Mouse (Mus musculus): Measurements from ENCODE around the gene Socs7. TPM values are rescaled to one million over a fixed set of nuclear protein-coding genes. Genes with fewer than 3 reads are reported as not detected.
A peak's percentile ranks its signal among the peaks of the same experiment; 100 is the strongest.

The Socs7 gene
- polyA plus RNA-seq, 1 experiment, result 13.5 TPM

DNA sequence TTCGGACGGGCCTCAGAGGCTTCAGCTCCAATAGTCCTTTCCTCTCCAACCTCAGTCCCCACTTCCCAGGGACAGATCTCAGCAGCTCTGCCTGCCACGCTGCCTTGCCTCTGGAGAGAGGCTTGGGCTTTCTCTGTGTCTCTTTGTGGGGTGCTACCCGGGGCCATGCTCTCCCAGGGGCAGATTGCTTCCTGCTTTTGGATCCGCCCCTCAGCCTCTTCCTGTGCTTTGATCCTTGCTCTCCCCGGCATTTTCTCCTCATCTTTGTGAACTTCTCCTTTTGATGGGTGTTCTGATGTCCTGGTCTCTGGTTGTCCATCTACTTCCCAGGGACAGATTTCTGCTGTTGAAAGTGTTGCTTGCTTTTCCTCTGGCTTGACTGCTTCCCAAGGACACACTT is 26.1 kb upstream of the Socs7 start:
- no peak for DNase-seq
- H3K36me3 ChIP-seq (ENCODE audit: control insufficient read depth, insufficient read depth, low read length), result no peaks in the 10 kb centered on the region
- H3K4me3 ChIP-seq (ENCODE audit: insufficient read depth, low read depth, low read length), result no peak overlapping the region
- WGBS, result 53% methylated on average over 6 of the region's 6 CpGs
- TF ChIP-seq CTCF (conservative IDR thresholded peaks at IDR 0.05; ENCODE audit: insufficient read depth, insufficient read length, low read depth, low read length) (no peak), POLR2A (IDR thresholded peaks at IDR 0.05; ENCODE audit: low read depth, low read length) (no peak)
- H3K4me1 ChIP-seq (ENCODE audit: control insufficient read depth, insufficient read depth, low read length), result peaks cover 9% of the 10 kb centered on the region; the same call in 1 of the 2 replicates
- no peak overlapping the region for H3K27ac ChIP-seq (ENCODE audit: insufficient read depth, low read depth, low read length)
- no peaks in the 10 kb centered on the region for H3K27me3 ChIP-seq (replicated peaks; ENCODE audit: control insufficient read depth, insufficient read depth, low read length)

- no peaks in the 10 kb centered on the region for H3K36me3 ChIP-seq (ENCODE audit: control insufficient read depth, insufficient read depth, low read length)
- no peak overlapping the region for H3K4me3 ChIP-seq (ENCODE audit: insufficient read depth, low read depth, low read length)
- H3K4me1 ChIP-seq (ENCODE audit: control insufficient read depth, insufficient read depth, low read length), result peaks cover 9% of the 10 kb centered on the region; the same call in 1 of the 2 replicates
- H3K27me3 ChIP-seq (replicated peaks; ENCODE audit: control insufficient read depth, insufficient read depth, low read length), result no peaks in the 10 kb centered on the region
- WGBS, result 63% methylated on average over 14 of the region's 14 CpGs
- TF ChIP-seq CTCF (conservative IDR thresholded peaks at IDR 0.05; ENCODE audit: insufficient read depth, insufficient read length, low read depth, low read length), result no peak
- TF ChIP-seq POLR2A (IDR thresholded peaks at IDR 0.05; ENCODE audit: low read depth, low read length), result no peak
- no peak for DNase-seq
- no peak overlapping the region for H3K27ac ChIP-seq (ENCODE audit: insufficient read depth, low read depth, low read length)
Observed at GRCm38 (mm10) chr11:97336751-97337345, 25.5 kb upstream of the Socs7 start.

- Histone ChIP-seq H3K36me3 (ENCODE audit: control insufficient read depth, insufficient read depth, low read length) (no peaks in the 10 kb centered on the region), H3K4me3 (ENCODE audit: insufficient read depth, low read depth, low read length) (no peak overlapping the region), H3K27me3 (replicated peaks; ENCODE audit: control insufficient read depth, insufficient read depth, low read length) (no peaks in the 10 kb centered on the region), H3K4me1 (ENCODE audit: control insufficient read depth, insufficient read depth, low read length) (peaks cover 9% of the 10 kb centered on the region; the same call in 1 of the 2 replicates), H3K27ac (ENCODE audit: insufficient read depth, low read depth, low read length) (no peak overlapping the region)
- TF ChIP-seq CTCF (conservative IDR thresholded peaks at IDR 0.05; ENCODE audit: insufficient read depth, insufficient read length, low read depth, low read length), result peak; percentile 35
- TF ChIP-seq POLR2A (IDR thresholded peaks at IDR 0.05; ENCODE audit: low read depth, low read length), result no peak
- WGBS, result 71% methylated on average over 12 of the region's 12 CpGs
- DNase-seq, result peak; percentile 72
Observed at GRCm38 (mm10) chr11:97337363-97337762, 25.0 kb upstream of the Socs7 start.

DNA sequence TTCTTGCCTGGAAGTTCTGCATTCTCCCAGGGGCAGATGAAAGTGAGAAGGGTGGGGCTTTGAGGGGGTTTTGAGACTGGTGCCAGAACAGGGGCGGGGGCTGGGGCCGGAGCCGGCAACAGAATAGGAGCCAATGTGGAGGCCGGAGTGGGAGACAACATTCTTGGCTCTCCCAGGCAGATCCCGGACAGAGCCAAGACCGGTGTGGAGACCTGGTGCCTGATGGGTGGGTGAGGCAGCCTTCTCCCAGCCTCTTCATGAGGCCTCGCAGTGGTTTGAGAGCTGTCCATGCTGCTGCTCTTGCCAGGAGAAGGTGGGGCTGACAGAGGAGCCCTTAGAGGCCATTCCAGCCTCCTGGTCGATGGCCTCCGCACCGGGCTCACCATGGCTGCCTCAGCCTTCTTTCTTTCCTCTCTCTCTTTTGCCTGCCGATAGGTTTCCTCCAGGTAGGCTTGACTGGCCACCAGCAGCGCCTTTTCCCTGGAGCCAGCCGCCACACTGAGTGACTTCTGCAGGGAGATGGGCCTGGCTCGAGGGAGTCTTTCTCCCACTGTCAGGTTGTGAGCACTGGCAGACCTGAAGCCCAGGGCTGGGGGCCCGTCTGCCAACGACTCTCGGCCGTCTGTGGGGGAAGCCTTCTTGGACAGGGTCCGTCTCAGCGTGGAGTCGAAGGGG is 23.9 kb upstream of the Socs7 start:
- no peak overlapping the region for H3K27ac ChIP-seq (ENCODE audit: insufficient read depth, low read depth, low read length)
- no peak overlapping the region for H3K4me3 ChIP-seq (ENCODE audit: insufficient read depth, low read depth, low read length)
- H3K27me3 ChIP-seq (replicated peaks; ENCODE audit: control insufficient read depth, insufficient read depth, low read length), result no peaks in the 10 kb centered on the region
- 56% methylated on average over 21 of the region's 21 CpGs for WGBS
- H3K4me1 ChIP-seq (ENCODE audit: control insufficient read depth, insufficient read depth, low read length), result peaks cover 9% of the 10 kb centered on the region; the same call in 1 of the 2 replicates
- TF ChIP-seq CTCF (conservative IDR thresholded peaks at IDR 0.05; ENCODE audit: insufficient read depth, insufficient read length, low read depth, low read length), result no peak
- TF ChIP-seq POLR2A (IDR thresholded peaks at IDR 0.05; ENCODE audit: low read depth, low read length), result no peak
- no peak for DNase-seq
- H3K36me3 ChIP-seq (ENCODE audit: control insufficient read depth, insufficient read depth, low read length), result no peaks in the 10 kb centered on the region

DNA sequence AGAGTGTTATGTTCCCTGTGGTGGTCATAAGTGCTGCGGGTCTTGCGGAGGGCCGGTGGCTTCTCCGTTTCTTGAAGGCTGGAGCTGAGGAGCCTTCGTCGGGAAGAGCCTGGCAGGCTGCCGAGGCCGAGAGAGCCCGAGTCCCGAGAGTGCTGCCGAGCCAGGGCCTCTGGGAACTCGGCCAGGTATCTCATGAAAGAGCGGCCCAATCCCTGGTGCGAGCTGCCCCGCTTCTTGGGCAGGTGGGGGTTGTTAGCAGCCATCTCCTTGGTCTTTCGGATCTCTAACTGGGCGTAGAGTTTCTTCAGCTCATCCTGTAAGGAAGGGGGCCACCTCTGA is 23.4 kb upstream of the Socs7 start:
- Histone ChIP-seq H3K36me3 (ENCODE audit: control insufficient read depth, insufficient read depth, low read length) (no peaks in the 10 kb centered on the region), H3K4me3 (ENCODE audit: insufficient read depth, low read depth, low read length) (no peak overlapping the region), H3K27me3 (replicated peaks; ENCODE audit: control insufficient read depth, insufficient read depth, low read length) (no peaks in the 10 kb centered on the region), H3K4me1 (ENCODE audit: control insufficient read depth, insufficient read depth, low read length) (peaks cover 6% of the 10 kb centered on the region; the same call in 1 of the 2 replicates), H3K27ac (ENCODE audit: insufficient read depth, low read depth, low read length) (no peak overlapping the region)
- peak; percentile 89 for DNase-seq
- WGBS, result 35% methylated on average over 17 of the region's 17 CpGs
- TF ChIP-seq CTCF (conservative IDR thresholded peaks at IDR 0.05; ENCODE audit: insufficient read depth, insufficient read length, low read depth, low read length) (no peak), POLR2A (IDR thresholded peaks at IDR 0.05; ENCODE audit: low read depth, low read length) (no peak)

DNA sequence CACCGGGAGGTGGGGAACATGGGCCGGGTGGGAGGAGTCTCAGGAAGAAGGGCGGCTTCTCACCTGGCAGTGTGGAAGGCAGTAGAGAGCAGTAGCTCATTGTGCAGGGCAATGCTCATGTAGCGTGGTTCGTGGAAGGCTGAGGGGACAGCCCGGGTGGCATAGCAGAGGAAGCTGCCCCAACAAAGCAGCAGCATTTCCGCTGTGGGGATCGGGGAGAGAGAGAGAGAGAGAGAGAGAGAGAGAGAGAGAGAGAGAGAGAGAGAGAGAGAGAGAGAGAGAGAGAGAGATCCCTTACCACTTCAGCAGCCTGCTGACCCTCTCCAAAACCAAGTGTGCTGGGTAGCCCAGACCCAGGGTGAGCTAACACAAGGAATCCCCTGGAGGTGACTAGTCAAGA is 19.2 kb upstream of the Socs7 start:
- H3K4me1 ChIP-seq (ENCODE audit: control insufficient read depth, insufficient read depth, low read length), result peaks cover 2% of the 10 kb centered on the region; the same call in 1 of the 2 replicates
- no peak for TF ChIP-seq POLR2A (IDR thresholded peaks at IDR 0.05; ENCODE audit: low read depth, low read length)
- no peak for TF ChIP-seq CTCF (conservative IDR thresholded peaks at IDR 0.05; ENCODE audit: insufficient read depth, insufficient read length, low read depth, low read length)
- WGBS, result 50% methylated on average over 8 of the region's 8 CpGs
- H3K27ac ChIP-seq (ENCODE audit: insufficient read depth, low read depth, low read length), result no peak overlapping the region
- no peak overlapping the region for H3K4me3 ChIP-seq (ENCODE audit: insufficient read depth, low read depth, low read length)
- no peak for DNase-seq
- H3K36me3 ChIP-seq (ENCODE audit: control insufficient read depth, insufficient read depth, low read length), result no peaks in the 10 kb centered on the region
- H3K27me3 ChIP-seq (replicated peaks; ENCODE audit: control insufficient read depth, insufficient read depth, low read length), result no peaks in the 10 kb centered on the region

- Histone ChIP-seq H3K27ac (ENCODE audit: insufficient read depth, low read depth, low read length) (no peak overlapping the region), H3K36me3 (ENCODE audit: control insufficient read depth, insufficient read depth, low read length) (no peaks in the 10 kb centered on the region), H3K4me3 (ENCODE audit: insufficient read depth, low read depth, low read length) (no peak overlapping the region), H3K27me3 (replicated peaks; ENCODE audit: control insufficient read depth, insufficient read depth, low read length) (no peaks in the 10 kb centered on the region), H3K4me1 (ENCODE audit: control insufficient read depth, insufficient read depth, low read length) (peaks cover 2% of the 10 kb centered on the region; the same call in 1 of the 2 replicates)
- DNase-seq, result peak; percentile 41
- 32% methylated on average over 17 of the region's 17 CpGs for WGBS
- TF ChIP-seq CTCF (conservative IDR thresholded peaks at IDR 0.05; ENCODE audit: insufficient read depth, insufficient read length, low read depth, low read length) (peak; percentile 58), POLR2A (IDR thresholded peaks at IDR 0.05; ENCODE audit: low read depth, low read length) (no peak)
Observed at GRCm38 (mm10) chr11:97343619-97344018, 18.7 kb upstream of the Socs7 start.
